Mouse (Mus musculus) left cerebral cortex, adult 9 months (tissue): ENCODE results near the gene Slc8a1.

Experiments
- DNase-seq, 2 experiments: peaks; one replicate each; pipeline ENCODE4 v3.0.0; 2022; ENCODE audit warnings: low spot score in 2 of 2

The Slc8a1 gene

DNA sequence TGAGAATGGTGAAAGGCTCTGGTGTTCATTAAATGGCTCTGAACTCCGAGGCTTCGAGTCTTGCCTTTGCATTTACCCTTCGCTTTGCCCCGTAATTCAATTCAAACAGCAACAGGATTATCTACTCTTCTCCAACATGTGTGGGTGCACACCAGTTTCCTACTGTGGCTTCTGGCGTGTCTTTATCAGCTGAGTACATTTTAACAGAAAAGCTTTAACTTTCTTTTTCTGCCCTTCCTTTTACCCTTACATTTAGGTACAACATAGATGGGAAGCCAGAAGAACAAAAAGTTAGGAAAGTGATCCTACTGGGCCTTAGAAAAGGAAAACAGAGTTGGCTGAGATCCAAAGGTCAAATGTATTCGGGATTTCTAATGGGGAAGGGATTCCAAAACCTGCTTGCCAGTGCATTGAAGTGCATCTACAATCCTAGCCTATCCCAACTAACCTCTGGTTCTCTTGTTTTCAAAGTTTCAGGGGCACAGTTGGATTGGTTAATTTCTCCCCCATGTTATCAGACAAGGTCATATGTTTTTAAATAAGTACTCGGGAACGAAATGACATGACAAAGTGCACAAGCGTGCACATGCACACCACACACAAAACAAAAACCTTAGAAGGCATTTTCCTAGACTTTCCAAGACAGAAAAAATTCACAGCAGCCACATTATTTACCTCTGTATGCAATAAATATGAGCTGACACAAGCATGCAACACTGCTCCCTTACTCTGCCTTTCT is 172.4 kb downstream of the Slc8a1 start:
- no peak for DNase-seq

DNA sequence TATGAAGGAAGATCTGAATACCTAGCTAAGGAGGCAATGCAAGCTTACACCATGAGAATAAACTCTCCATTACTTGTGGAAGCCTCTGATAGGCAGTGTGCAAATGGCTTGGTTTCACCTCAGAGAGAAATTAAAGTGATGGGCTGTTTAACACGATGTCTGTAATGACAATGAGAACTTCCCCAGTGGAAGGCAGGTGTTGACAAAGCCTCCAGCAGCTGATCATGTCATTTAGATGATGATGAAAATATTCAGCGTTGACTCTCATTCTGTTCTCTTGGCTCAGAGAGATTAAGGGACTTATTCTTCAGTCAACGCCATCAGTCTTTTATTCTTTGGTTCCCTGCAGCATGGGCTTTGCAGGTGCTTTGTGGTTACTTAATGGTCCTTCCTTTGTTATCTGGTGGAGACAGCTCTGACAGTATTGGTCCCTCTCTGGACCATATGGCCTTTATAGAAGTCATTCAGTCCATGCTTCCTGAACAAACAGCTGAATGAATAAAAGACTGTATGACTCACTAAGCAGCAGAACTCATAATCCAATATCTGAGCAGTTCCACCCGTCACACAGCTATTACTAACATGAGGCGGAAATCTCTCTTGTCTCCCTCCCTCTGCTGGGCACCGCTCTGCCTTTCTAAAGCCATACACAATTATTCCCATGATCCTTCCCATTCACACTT is 184.0 kb downstream of the Slc8a1 start:
- DNase-seq: no peak

DNA sequence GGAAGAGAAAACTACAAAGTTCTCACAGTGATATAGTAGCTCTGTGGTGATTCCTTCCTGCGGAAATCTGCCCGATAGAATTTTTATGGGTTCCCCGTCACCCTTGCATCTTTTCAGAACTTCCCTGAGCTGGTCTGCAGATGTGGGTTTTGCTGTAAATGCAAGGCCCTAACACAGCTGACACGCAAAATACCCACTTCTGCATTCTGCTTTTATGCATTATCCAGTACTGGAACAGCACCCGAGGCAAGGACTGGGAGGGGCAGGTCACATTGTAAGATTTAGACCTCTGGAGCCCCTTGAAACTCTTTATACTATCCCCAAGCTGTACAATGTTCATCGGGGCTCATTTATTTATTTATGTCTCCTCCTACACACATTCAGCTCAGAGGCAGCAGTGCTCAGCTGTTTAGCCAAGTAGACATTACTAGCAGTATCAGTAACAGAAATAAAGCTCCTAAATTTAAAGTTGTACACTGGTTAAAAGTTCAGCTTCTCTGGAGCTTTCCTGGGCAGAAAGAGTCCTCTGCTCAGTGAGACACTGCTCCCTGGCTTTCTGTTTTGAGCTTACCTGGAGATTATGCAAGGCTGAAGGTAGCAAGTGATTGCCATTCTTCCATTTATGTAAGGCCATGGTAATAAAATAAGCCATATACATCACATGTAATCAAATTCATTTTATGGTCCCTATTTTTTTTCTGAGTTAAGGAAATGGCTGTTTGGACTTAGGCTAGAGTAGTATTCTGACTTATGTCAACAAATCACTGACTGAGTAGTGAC is 186.1 kb downstream of the Slc8a1 start:
- DNase-seq: no peak

DNA sequence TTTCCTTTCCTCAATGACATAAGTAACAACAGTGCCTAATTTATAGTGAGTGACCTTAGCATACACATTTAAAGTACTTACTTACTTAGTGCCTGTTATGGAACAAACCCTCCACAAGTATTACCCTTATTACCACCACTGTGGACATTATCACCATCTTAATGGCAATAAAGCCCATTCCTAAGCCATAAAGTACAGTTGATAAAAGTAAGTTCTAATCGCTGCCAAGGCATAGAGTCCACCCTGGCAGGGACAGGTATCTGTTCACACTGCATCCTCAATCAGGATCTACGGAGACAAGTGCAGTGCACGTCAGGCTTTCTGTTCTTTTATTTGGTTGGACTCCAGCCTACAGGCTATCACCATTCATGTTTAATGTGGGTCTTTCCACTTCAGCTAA is 187.3 kb downstream of the Slc8a1 start:
- DNase-seq: no peak

DNA sequence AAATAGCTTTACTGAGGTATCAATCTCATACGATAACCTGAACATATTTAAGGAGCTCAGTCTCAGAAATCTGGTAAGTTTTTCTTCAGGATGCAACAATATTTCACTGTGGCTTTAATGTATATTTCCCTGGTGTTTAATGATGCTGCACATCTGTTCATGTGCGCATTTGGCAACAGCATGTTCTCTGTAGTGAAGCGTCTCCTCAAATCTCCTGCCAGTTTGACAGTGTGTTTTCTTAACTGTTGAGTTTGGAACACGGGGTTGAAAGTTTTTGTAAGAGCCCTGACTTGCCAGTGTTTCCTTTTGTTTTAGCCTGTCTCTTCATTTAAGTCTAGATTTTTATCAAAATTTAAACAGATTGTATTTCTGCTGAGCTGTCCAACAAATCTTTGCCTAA is 190.2 kb downstream of the Slc8a1 start:
- no peak for DNase-seq

DNA sequence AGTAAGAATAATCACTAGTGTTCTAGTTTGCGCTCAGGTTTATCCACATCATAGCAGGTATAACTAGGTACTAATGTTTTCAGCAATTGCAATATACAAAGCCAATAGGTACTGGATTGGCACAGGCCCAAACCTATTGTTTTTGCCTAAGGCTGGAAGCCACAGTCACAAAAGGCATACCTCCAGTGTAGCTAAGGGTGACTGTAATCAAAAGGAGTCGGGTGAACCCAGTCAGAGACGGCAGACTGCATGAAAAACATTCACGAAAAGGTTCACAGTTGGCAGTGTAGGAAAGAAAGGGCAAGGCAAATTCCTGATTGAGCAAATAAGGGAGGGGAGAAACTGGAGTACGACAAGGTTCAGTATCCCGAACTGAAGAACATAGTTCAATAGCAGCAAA is 191.7 kb downstream of the Slc8a1 start:
- DNase-seq: no peak

DNA sequence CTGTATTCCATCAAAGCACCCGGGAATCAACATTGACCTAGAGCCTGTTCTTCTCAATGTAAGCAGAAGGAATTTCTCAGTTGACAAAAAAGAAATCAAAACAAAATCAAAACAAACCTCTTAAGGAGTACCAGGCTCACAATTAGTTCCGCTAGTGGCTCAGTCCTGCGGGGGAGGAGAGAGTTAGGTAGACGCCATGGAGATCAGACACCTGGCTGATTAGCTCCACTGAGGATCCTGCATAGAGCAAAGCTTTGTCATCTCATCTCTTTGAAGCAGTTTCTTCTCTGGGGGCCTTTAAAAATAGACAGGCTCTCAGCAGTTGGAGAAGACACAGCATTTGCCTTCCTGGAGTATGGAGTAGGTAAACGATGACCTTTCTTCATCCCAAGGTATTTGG is 192.2 kb downstream of the Slc8a1 start:
- DNase-seq: no peak

DNA sequence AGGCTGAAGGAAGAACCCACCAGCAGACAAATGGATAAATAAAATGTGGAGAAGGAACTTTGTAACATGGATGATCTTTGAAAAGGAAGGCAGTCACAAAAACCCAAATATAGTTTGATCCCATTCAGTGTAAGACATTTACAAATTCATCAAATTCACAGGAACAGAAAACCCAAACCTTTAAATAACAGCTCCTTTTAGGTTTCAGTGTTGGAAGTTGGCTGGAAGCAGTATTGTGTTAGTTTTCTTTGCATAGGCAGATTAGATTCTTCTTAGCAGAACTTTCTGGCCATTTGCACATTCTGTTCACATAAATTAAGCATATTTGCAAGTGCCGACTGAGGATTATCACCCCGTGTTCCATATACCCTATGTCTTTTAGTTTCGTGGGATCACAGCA is 193.3 kb downstream of the Slc8a1 start:
- no peak for DNase-seq

DNA sequence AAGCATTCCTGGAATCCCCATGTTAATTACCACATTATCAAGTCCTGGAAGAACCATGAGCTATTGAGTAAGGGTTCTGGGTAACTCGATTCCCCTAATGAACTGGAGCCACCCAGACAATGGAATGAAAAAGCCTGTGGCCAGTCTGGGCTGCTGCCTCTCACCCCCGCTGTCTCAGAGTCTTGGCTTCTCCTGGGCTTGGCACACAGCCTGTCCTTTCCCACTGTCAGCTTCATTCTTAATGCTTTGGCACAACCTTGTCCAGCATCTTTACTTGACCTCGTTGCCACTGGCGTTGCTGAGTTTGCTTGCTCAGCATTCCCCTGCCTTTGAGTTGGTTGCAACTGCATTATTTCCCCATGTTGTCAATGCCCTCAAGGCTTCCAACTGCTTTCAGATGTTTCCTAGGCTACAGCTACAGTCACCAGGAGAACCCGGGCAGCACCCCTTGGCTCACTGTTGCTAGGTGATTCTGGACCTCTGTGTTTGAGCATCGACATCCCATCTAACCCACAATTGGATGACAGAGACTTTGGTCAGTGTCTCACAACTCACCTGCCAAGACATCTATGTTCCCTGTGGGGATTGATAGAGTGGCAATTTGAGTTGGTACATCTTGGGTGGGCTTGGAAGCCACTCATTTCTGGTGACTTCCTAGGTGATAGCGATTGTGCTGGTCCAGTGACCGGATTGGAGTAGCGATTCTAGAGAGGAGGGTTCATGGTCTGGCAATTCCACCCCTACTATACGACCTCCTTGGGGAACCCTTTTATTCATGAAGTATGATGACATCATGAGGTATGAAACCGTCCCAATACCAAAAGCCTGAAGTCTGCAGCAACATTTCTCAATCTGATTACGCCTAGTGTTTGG is 195.6 kb downstream of the Slc8a1 start:
- DNase-seq: no peak

DNA sequence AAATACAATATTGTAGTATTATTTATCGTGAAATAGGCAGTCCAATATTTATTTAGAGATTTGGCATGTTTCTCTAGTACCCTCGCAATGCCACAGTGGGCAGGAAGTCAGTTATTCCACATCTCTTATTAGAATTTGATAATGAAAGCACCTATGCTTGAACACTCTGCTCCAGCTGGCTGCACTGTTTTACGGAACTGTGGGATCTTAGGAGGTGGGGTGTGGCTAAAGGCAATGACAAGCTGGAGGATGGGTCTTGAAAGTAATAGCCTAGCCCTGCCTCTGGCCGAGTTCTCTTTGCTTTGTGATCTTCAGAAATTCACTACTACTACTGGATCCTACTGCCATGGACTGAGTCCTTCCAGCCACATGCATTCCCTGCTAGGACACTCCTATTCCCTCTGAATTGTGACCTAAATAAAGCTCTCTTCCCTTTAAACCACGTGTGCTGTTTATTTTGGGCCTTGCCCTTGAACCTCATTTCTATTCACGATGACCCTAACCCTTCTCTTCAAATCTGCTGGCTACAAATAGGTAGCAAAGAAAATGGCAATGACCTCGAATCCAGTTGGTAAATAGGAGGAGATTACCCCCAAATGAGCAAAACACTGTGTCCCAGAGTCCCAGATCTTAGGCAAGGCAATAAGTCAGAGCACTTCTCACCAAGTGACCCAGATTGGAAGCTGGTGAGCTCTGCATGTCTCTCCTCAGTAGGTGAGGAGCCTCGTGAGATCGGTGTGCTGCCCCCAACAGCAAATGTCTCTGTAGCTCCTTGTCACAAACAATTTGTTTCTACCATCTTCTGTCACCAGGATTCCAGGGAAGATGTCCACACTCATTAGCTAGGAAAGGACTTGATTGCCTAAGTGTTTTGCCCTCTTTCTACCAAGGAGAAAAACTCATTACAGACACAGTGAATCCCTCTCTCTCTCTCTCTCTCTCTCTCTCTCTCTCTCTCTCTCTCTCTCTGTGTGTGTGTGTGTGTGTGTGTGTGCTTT is 199.7 kb downstream of the Slc8a1 start:
- DNase-seq: no peak

DNA sequence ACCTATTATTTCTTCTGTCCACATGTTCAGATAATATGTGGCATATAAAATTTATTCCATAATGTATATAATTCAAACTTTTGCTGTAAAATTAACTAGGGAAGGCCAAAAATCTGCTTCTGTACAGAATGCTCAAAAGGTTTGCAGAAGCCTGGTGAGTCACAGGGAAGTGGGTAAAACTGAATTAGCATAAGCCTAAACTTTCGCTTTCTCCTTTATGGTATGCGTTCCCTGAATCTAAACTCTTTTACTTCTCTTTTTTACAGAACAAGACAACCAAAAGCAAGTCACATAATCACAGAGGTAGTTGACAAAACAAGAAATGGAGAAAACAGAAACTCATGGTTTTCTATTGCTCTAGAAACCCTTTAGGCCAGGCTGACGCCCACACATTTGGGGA is 202.1 kb downstream of the Slc8a1 start:
- DNase-seq: no peak

DNA sequence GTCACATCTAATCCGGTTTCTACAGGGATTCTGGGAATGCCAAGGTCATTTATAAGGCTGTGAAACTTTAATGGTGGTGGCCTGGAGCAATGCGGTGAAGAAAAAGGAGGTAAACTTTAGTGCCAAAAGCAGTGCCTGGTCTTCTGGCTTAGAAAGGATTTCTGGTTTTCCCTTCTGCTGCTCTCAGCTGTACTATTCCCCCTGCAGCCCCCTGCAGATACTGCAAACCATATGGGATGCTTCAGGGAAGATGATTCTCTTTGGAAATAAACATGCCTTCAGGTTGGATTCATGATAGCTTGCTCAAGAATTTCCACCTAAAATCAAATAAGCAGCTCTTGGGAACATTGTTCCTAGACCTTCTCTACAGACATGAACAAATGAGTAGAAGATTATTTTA is 208.3 kb downstream of the Slc8a1 start:
- DNase-seq: no peak

DNA sequence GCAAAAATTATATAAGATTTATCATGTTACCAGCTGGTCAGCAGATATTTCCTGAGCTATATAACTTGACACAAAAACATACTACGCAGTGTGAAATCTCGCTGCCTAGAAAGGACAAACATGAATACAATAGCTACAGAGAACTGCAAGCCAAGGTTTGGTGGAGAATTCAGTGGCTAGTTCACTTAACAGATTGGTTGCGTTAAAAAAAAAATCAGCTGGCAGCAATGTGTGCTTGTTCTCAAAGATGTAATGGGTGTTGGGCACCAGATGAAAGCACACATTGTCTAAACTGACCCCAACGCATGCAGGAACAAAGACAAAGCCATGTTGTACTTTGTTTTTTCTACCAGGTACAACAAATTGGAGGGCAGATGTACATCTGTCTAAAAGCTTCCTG is 209.2 kb downstream of the Slc8a1 start:
- DNase-seq: no peak

DNA sequence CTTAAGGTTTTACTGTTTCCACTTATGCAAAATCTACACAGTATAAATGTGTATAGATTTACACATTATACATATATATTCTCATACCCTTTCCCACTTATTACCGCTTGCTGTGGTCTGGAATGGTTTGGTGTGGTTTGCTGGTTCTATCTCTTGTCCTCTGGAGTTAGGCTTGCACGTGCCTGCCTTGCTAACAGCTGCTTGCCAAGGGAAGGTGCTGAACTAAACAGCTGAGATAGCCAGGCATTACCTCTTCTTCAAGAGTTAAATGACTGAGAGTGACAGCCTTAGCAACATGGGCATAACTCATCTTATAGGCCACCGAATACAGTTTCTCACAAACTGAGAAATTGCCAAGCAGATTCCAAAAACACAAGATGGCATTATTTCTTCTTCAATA is 211.7 kb downstream of the Slc8a1 start:
- no peak for DNase-seq

DNA sequence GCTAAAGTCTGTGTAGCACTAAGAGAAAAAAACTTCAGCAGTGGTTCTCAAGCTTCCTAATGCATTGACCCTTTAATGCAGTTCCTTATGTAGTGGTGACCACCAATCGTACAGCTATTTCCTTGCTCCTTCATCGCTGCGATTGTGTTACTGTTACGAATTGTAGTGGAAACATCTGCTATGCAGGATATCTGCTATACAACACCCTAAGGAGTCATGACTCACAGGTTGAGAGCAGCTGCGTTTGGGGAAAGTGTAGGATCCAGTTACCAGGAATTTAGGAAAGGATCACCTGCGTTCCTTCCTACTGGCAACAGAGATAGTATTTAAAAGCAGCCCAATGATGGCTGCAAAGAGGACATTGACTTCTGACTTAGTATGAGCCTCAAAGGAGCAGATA is 213.4 kb downstream of the Slc8a1 start:
- no peak for DNase-seq

DNA sequence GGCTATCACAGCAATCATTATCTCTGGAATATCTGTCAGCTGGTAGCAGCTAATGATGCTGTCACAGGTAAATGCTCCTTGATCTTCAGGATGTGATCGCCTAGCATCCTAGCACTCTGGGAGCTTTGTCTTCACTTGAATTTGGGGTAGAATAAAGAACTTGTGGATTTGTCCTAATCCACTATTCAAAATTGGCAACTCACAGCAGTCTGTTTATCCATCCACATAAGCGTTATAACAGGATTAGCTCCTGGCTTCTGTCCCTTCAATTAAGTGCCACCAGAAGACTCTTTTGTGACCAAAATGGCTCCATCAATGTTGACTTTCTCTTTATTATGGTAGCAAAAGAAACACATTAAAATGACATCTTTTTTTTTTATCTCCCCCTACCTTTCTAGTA is 214.2 kb downstream of the Slc8a1 start:
- no peak for DNase-seq

DNA sequence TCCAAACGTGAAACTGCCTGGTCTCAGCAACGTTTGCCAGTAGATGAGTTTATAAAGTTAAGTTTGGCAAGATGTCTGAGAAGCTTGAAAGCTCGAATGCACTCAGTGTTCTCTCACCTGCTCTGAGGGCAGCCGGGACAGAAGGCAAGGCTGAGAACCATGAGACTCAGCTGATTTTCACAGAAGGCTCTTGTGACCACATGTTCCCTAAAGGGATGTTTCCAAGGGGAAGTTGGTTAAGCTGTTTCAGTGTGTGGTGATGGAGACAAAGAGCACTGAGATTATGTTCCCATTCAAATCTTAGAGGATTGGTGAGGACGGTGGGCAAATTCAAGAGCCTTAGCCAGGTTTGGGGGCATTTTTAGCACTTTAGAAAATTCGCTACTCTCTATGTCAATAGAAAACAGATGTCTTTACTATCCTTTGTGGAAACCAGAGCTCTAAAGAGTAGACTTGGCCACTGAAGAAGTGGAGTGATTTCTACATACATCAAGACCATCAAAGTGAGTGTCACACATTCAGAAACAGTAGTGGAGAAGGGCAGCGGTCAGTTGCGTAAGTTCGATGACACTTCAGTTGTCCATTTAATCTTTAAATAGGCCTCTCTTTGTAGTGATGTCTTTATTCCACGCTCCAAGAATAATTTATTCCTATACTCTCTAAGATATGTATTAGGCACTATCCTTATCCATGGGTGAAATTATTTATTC is 219.7 kb downstream of the Slc8a1 start:
- DNase-seq: no peak

DNA sequence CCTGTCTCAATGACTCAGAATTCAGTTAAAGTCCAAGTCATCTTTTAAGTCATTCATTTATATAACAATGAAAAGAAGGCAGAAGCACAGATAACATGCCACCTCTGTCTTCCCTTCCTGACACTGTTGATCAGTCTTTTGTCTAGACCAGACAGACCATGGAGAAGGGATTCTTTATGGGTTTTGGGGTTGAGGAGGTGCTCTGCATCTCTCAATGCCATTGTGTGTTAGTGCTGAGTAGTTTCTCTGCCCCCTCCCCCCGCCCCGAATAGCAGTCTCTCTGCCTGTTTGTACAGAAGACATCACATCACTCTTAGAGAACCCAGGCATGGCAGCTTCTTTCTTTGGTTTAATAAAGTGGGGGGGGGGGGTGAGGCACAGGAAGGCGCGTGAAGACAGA is 222.0 kb downstream of the Slc8a1 start:
- DNase-seq: no peak

DNA sequence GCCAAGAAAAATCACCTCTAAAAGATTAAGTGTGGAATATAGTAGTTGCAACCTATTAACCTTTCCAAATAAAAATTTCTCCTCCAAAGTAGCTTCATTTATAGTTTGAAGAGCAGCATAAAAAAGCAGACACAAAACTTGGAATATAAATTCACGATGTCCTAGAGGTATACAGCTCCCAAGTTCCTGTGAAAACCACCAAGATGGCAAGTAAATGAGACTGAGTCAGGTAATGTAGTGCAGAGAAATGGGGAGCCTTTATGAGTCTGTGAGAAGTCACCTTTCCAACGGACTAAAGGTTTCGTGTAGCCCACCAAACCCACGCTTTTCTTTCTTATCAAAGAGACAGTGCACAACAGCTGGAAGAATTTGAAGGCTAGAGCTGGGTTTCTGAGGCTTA is 224.2 kb downstream of the Slc8a1 start:
- no peak for DNase-seq

DNA sequence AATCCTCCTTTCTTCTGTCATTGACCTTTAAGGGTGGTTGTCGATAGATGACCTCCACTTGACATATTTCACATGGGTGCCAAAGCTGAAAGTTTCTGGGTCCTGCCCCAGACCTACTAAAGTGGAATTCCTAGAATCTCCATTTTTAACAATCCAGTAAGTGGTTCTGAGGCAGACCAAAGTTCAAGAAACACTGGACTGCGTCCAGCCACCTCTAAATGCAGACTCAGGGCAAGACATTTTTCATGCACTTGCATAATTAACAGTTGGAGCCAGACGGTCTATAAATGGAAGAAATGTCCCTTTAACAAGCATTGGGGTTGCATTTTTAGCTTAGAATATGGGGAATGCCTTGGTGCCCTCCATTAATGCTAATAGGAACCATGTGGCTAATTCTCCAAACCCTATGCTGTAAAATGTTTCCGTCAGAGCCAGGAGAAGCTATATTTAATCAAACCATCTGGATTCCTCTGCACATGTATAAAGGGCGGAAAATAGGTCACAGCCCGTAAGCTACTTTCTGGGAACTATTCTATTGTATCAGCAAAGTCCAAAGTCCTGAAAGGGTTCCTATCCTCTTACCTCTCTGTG is 224.7 kb downstream of the Slc8a1 start:
- no peak for DNase-seq
